Mouse (Mus musculus): ENCODE results near the gene D630039A03Rik.

Gene D630039A03Rik

DNA sequence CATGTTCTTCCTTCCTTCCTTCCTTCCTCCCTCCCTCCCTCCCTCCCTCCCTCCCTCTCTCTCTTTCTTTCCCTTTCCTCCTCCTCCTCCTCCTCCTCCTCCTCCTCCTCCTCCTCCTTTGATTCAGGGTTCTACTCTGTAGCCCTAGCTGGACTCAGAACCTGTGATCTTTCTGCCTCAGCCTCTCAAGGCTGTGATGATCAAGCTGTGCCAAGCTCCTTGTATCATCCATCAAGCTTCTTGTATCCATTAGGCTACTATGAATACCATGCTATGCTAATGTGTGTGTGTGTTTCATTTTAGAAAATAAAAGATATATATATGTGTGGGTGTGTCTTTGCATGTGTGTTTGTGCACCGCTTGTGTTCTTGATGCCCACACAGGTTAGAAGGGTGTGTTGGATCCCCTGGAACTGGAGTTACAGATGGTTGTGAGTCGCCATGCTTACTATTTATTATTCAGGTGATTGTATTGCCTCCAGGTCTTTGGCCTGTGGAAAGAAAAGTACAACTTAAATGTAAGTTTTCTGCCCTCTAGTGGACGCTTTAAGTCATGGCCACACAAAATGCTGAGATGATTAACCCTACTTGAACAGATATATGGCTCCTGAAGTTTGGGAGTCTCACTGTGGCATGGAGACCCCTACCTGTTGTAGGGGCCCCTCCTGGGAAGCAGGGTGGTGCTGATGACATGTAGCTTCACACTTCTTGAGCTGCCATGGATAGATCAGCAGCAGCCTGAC lies 11.5 kb upstream of the D630039A03Rik start:
- DNase-seq (ENCODE audit: low spot score): no peak

GRCm38 (mm10) chr4:57924556-57925071 lies 8.5 kb upstream of the D630039A03Rik start:
- no peak for DNase-seq (ENCODE audit: low spot score)

GRCm38 (mm10) chr4:57922171-57922570 lies 6.1 kb upstream of the D630039A03Rik start:
- DNase-seq (ENCODE audit: low spot score): no peak

DNA sequence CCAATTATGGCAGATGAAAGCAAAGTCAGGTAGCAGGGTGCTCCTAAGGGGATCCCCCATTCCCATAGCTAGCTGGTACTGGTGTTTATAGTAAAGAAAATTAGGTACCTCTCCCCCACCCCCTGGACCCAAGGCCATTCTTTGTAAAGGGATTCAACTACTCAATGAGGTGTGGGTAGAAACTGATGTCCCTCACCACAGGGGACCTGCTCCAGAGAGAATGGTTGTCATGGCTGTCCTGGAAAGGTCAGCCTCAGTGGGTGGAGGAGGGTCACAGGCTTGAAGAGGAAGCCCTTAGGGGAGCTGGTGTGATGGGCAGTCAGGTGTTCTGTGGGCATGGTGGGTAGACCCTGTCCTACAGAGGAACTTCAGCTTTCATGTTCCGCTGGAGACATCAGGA lies 4.4 kb upstream of the D630039A03Rik start:
- no peak for DNase-seq (ENCODE audit: low spot score)

- no peak for DNase-seq (ENCODE audit: low spot score)
These were observed 3.7 kb upstream of the D630039A03Rik start for GRCm38 (mm10) chr4:57919494-57920423.

- DNase-seq (ENCODE audit: low spot score): no peak
These were observed 614 bp upstream of the D630039A03Rik start for GRCm38 (mm10) chr4:57916711-57917110.

DNA sequence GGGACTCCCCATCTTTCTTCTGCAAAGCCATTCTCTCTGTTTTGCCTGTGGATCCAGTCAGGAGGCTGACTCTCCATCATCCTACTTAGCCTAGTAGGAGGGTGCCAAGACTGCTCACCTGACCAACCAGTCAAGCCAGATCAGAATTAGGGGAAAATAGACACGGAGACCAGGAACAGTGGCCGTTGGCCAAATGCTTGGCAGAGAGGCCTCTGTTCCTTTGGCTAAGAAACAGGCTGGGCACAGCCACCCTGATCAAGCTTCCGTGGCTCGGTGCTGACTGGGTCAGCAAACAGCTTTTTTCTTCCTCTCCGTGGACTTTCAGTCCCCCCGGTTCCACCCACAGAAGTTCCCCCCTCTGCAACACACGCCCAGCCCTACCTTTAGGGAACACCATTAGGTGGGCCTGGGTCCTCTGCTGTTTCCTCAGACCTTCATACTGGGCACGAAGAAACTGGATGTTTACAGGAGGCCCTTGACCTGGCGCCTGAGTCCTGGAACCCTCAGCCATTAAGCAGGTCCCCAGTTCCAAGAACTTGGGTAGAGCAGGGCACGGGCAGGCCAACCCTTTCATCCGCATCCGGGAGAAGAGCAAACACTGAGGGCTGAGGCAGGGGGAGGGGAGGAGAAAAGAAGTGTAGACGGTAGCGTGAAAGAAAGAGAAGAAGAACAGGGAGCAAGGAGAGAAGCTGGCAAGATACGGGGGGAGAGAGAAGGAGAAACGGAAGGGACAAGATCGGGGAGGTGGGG lies 706 bp downstream of the D630039A03Rik start:
- no peak for DNase-seq (ENCODE audit: low spot score)

DNA sequence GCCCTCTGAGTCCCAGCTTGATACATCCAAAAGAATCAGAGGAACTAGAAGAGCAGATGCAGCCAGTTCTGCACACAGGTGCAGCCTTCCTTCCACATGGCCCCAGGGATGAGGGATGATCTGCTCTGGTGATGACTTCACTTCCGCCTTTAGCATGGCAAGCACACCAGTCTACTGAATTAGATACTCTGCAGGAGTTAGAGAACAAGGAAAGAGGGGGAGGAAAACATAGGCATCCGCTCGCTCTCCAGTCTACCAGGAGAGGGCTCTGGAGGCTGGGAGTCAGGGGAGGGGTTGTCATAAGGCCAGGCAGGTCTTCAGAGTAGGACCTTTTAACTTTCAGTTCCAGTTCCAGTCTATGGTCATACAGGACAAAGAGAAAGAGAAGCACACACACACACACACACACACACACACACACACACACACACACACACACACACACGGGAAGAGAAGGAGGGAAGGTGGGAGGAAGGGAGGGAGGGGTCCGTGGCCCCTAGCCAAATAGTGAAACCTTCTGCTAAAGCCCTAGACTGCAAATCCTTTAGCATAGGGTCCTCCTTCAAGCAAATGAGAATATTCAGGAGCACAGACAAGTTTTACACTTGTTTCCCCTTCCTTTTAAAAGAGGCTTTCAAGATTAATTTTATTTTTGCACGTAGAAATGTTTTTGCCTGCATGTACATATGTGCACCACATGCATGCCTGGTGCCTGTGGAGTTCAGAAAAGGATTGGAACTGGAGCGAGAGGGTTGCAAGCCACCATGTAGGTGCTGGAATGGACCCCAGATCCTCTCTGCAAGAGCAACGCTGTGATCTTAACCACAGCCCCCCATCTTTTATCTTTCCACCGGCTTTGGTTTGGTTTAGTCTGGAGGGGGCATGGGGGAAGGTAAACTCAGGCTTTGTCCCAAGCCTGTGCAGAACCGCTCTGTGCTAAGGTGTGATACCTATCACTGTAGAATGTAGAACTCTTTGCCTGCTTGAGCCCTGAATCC lies 1.6 kb downstream of the D630039A03Rik start:
- no peak for DNase-seq (ENCODE audit: low spot score)

- DNase-seq (ENCODE audit: low spot score): no peak
These were observed 3.1 kb downstream of the D630039A03Rik start for GRCm38 (mm10) chr4:57913021-57913420.

DNA sequence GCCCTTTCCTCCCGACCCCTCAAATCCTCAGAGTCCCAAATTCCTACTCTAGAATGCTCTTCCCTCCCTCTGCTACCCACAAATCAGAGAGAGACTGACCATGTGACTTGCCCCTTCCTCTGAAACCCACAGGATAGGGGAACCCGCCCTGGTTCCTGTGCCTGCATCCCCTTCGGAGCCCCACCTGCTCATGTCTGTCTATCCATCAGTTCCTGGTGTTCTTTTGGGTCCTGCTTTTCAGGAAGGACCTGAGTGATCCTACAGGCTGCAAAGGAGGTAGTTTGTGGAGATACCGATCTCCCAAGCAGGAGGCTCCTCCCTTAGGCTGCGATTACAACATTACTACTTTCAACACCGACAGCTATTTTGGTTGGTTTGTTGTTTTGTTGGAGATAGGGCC lies 7.2 kb downstream of the D630039A03Rik start:
- no peak for DNase-seq (ENCODE audit: low spot score)

GRCm38 (mm10) chr4:57906708-57907107 lies 9.4 kb downstream of the D630039A03Rik start:
- no peak for DNase-seq (ENCODE audit: low spot score)

- no peak for DNase-seq (ENCODE audit: low spot score)
These were observed 11.5 kb downstream of the D630039A03Rik start for GRCm38 (mm10) chr4:57904638-57905037.

DNA sequence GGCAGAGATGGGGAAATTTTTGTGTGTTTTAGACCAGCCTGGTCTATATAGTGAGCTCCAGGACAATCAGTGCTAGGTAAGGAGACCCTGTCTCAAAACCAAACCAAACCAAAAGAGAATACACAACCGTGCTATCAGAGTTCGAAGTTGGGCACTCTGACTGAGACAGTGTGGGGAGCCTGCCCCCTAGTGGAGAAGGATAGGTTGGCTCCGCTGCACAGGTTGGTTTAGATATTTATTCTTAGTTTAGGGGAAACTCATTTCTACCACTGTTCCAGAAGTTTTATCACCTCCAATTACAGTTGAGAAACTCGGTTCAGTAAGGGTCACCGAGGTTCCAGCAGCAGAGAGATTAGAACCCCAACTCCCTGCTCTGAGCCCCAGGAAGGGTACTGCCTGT lies 11.9 kb downstream of the D630039A03Rik start:
- DNase-seq (ENCODE audit: low spot score): peak; percentile 83

DNA sequence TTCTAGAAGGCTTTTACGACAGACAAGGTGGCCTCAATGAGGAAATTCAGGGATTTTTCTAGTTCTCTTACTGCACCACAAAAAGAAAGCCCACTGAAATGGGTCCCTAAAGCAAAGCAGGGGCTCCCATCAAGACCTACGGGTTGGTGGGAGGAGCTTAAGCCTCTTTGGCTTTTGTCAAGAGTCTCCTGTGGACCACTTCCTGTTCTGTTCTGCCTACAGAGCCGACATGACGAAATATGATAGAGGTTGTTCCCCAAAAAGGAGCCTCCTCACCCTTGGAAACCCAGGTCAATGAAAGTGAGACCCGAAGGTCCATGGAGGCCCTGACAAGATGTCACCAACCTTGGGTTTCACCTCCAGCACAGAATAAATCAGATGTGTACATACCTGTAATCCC lies 13.5 kb downstream of the D630039A03Rik start:
- no peak for DNase-seq (ENCODE audit: low spot score)

DNA sequence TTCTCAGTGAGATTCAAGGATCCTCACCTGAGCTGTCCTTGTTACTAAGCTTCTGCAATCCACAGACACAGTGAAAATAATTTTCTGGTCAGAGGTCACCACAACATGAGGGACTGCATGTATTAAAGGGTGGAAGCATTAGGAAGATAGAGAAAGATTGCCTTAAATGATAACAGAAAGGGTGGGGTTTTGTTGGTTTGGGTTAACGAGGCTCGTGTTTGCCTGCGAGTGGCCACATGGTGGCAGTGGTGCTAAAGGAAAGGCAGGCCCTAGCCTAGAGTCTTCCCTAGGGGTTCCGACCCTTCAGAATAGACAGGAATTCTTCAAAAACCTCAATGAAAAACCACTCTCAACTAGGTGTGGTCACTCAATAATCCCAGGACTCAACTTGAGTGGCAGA lies 14.9 kb downstream of the D630039A03Rik start:
- DNase-seq (ENCODE audit: low spot score): peak; percentile 72

DNA sequence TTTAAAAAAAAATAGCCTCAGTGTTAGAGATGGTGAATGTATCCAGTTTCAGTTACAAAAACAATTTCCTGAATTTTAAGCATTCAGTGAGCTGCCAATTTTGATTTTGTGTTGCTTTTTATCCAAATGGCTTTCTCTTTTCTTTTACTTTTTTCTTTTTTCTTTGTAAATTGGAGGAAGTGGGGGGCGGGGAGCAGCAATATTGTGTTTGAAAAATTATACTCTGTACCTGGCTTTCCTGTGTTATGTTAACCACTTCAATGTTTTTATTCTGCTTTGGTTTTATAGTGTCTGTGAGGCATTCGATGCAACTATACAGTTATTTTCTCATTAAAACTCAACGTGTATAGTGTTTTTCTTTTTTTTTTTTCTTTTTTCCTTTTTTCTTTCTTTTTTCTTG lies 19.5 kb downstream of the D630039A03Rik start:
- DNase-seq (ENCODE audit: low spot score): no peak

DNA sequence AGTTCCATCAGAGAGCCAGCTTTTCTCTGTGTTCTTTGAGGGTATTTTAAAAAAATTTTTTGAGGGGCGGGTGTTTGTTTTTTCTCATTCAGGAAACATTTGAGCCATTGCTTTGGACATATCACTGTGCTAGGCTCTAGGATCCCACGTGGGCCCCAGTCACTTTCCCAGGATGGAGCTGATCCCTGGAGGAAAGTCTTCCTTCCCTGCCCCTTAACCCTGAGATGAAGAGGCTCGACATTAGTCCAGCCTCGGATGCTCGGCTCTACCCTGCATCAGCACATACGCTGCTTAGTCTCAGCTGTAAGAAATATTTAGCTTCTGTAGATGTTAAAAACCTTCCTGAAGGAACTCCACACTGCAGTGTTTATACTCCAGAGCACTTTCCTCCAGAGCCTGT lies 20.2 kb downstream of the D630039A03Rik start:
- DNase-seq (ENCODE audit: low spot score): no peak

DNA sequence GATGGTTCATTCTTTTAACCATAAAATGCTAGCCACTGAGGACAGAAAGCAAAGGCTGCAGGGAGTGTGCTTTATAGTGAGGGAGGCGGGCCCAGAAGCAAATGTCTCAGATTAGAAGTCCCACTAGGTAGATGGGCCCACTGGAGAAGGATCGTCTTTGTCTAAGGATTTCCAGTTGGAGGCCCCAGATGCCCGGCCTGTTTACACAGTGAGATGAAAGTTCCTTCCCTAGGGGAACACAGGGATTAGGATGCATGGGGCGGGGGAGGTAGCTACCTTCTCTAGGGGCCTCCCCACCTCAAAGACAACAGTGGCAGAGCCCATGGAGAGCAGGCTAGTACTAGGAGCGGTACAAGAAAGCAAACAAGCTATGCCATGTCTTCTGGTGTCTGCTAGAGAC lies 21.0 kb downstream of the D630039A03Rik start:
- no peak for DNase-seq (ENCODE audit: low spot score)

- peak; percentile 26 for DNase-seq (ENCODE audit: low spot score)
These were observed 24.0 kb downstream of the D630039A03Rik start for GRCm38 (mm10) chr4:57892001-57892586.

- peak; percentile 17 for DNase-seq (ENCODE audit: low spot score)
These were observed 26.3 kb downstream of the D630039A03Rik start for GRCm38 (mm10) chr4:57889773-57890172.
